Mouse (Mus musculus) left cerebral cortex, adult 18-20 months (tissue): Measurements from ENCODE around the gene Lamtor4. TPM values are rescaled to one million over a fixed set of nuclear protein-coding genes. Genes with fewer than 3 reads are reported as not detected.

Source experiments
- DNase-seq, 2 experiments: peaks; one replicate each; pipeline ENCODE4 v3.0.0; 2021 to 2022; ENCODE audit warnings: low spot score in 2 of 2, mixed read lengths in 1 of 2
- total RNA-seq, 2 experiments: library from RNA; stranded (reverse); gene quantifications; 2 replicates each; pipeline ENCODE4 v1.2.3; 2021

The Lamtor4 gene
- total RNA-seq, 2 experiments from 2014 or later: 50.7 to 56.1 TPM

DNA sequence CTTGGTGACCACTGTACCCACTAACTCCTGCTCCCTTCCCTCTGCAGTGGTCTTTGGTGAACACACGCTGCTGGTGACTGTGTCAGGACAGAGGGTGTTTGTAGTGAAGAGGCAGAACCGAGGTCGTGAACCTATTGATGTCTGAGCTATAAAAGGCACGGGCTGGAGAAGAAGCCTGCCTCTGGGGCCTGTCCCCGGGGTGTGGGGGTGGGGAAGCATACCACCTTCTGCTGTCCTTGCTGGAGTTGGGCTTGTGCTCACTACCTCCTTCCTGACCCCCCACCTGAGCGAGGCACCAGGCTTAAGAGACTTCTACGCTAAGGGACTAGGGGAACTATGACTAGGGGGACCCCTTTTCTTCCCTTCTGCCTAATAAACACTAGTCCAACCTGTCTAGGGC is 3.7 kb downstream of the Lamtor4 start:
- no peak for DNase-seq

GRCm38 (mm10) chr5:138260051-138260450 is 4.8 kb downstream of the Lamtor4 start:
- DNase-seq: no peak

DNA sequence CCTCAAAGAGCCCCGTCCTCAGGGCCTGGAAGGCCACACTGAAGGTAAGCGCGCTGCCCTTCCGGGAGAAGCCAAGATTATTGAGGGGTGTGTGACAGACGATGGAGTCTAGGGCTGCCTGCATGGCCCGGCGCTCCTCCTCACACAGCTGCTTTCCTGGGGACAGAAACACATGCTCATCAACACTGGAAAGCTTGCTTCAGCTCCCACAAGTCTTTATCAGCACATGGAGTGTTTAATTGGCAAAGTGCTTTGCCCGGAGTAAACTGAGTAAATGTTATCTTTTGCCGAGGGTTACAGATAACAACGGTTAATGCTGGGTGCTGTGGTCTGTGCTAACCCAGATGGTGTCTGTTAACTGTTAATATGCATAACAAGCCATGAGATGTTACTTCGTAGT is 5.6 kb downstream of the Lamtor4 start:
- no peak for DNase-seq

GRCm38 (mm10) chr5:138262001-138262400 is 6.7 kb downstream of the Lamtor4 start:
- no peak for DNase-seq

DNA sequence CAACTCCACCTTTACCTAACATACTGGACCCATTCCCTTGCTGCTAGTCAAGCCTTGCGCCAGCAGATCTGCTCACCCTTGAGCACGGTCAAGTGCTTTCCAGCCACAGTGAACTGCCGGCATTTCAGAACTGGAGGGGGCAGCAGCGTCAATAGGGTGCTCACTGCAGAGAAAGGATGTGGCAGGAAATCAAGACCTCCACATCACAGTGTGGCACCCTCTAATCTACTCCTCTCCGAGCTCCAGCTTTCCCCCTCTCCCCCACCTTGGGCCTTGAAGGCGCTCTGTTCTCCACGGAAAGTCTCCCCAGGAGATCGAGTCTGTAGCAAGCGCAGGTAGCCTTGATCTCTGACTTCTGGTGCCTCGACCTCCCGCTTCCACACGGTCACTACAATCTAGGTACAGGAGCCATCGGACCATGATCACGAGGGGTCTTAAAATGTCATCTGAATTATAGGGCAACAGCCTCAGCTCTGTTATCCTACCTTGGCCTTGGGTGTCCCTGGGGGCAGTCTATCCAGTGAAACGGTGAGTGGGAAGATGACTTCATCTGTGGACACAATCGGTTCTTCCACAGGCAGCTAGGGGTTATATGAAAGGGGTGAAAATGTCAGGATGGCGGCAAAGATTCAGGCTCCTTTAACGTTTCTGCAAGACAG is 7.4 kb downstream of the Lamtor4 start:
- DNase-seq: no peak

DNA sequence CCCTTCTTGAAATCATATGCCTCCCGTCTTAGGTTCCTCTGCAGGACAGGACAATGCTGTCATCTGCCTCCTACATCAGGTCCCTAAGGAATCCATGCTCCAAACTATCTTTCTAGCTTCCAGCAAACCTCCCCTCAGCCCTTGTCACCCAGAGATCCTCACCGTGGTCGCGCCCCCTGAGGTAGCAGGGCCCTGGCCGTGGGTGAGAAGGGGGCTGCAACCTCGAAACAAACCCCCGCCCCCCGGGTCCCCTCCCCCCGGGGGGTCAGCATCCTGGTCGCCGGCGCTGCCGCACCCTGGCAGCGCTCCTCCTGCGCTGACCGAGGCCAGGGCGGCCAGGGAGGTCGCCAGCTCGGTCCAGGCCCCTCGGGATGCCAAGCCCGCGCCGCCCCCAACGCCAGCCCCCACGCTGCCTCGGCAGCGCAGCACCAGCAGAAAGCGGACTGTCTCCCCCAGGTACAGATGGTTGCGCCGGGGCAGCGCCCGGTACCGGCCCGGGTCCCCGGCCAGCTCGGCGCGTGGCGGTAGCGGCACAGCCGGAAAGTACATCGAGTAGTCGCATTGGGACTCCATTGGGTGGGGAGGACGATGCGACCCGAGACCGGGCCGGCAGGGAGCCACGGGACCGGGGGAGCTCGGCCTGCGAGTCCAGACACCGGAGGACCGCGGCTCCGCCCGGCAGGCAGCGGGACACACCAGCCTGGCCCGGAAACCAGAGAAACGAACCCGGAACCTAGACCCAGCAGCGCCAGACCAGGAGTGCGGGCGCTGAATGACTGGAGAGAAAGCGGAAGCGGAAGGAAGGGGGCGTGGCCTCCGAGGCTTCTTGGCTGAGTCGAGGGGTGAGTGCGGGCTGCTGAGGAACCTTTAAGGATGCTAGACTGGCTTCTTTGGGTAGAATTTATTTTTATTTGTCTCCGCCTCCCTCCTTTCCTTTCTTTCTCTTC is 8.3 kb downstream of the Lamtor4 start, which contains the start of gene BC037034:
Gene BC037034 (minus strand): TSS at position 774 of the 947 bp plus-strand sequence.
- DNase-seq: peak; percentile 90 to 94

GRCm38 (mm10) chr5:138264207-138264578 is 8.9 kb downstream of the Lamtor4 start:
- no peak for DNase-seq

GRCm38 (mm10) chr5:138265712-138266111 is 10.4 kb downstream of the Lamtor4 start:
- no peak for DNase-seq

- DNase-seq: no peak
Observed at GRCm38 (mm10) chr5:138267114-138267513, 11.8 kb downstream of the Lamtor4 start.

GRCm38 (mm10) chr5:138268980-138269379 is 13.7 kb downstream of the Lamtor4 start:
- no peak for DNase-seq

DNA sequence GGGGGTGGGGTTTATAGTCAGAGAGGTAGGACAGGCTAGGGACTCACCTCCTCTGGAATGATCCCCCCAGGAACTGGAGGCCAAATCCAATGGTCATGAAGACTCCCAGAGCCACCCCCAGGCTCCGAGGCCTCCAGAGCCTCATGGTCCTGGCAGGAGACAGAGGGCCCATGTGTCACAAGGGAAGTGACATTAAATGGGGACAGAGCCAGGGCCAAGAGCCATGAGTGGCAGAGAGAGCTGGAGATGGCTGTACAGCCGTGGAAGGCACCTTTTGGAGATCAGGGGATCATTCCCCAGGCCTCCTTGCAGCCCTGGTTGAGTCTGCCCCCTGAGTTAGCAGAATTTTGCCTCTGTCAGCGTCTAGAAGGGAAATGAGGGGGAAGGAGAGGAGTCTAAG is 15.9 kb downstream of the Lamtor4 start:
- DNase-seq: no peak

DNA sequence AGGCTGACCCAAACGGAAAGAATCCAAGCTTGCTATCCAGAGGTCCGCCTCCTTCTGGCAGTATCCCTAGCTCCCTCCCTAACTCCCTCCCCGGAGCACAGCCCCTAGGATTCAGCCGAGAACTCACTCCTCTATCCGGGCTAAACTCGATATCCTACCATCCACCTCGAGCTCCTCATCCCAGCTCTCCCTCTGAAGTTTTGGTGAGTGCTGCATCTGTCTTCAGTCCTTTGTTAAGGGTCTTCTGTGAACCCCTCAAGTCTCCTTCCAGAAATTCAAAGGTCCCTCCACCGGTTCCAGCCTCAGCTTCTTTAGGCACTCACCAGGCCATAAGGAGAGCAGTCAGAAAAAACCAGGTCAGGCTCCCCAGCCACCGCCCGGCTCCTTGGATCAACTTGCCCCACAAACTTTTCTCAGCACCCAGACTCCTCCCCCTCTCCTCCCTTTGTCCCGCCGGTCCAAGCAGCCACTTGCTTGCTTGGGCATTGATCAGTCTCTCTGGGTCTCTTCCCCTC is 17.2 kb downstream of the Lamtor4 start, which contains the start of gene Gal3st4:
Gene Gal3st4 (minus strand): TSS at position 432 of the 515 bp plus-strand sequence.
- DNase-seq: no peak

GRCm38 (mm10) chr5:138274186-138274585 is 18.9 kb downstream of the Lamtor4 start:
- DNase-seq: no peak

GRCm38 (mm10) chr5:138275216-138276050 is 20.2 kb downstream of the Lamtor4 start:
- no peak for DNase-seq

GRCm38 (mm10) chr5:138277994-138278393 is 22.7 kb downstream of the Lamtor4 start:
- no peak for DNase-seq

- DNase-seq: peak; percentile 53 to 60
Observed at GRCm38 (mm10) chr5:138279585-138280424, 24.5 kb downstream of the Lamtor4 start, which contains the start of the genes Gm43720, Gpc2 and Stag3. Gene Gm43720 (minus strand): TSS chr5:138279958. Gene Gpc2 (minus strand): TSS chr5:138280005. Gene Stag3 (plus strand): TSS chr5:138280240.

DNA sequence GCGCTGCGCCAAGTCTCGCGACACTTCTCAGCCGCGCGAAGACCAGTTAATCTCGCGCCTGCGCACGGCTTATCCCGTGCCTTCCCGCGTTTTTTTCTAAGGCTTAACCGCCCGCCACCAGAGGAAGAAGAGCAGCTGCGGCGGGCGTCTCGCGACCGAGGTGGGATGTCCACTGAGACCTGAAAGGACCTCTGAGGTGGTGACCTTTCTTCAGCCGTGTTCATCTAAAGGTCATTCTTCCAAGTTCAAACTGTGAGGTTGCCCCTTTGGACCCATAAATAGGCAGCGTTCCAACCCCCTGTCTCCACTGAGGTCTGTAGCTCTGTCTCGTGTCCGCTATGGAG is 25.1 kb downstream of the Lamtor4 start:
- no peak for DNase-seq

GRCm38 (mm10) chr5:138280829-138281228 is 25.5 kb downstream of the Lamtor4 start:
- no peak for DNase-seq

DNA sequence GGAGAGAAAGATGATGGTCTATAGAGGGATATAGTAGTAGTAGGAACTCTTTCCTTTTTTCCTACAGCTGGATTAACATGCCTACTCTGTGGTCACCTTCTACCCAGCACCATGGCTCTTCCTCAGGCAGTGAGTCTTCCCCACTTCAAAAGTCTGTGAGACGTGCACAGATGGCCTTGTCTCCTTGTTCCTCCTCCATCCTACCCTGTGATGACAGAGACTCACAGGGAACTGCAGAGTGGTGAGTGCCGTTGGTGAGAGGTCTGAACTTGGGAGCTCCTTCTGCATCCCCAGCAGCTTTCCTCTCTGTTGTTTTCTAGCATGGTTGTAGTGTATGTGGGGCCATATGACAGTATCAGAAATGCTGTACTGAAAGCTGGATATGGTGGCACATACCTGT is 26.5 kb downstream of the Lamtor4 start:
- no peak for DNase-seq

DNA sequence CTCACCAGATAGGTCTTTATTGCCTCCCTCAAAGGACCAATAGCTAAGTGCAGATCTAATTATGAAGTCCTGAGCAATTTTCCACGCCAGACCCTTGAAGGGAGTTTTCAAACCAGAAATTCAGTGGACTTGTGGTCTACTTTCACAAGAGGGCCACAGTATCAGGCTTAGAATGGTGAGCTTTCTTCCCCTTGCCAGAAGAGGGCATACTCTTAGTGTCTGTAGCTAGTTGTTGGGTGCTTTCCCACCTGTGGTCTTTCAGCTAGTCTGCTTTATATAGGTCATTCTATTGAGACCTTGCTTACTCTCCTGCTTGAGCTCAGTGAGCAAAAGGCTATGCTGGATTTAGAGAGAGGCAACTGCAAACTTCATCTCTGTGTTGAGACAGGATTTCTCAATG is 28.3 kb downstream of the Lamtor4 start:
- DNase-seq: no peak
